Mouse (Mus musculus): ENCODE measurements around the gene Krt20.
A peak's percentile ranks its signal among the peaks of the same experiment; 100 is the strongest.

Gene Krt20

GRCm38 (mm10) chr11:99406186-99406585 is 31.8 kb downstream of the Krt20 start:
- DNase-seq, result no peak

GRCm38 (mm10) chr11:99399956-99400549 is 37.9 kb downstream of the Krt20 start:
- DNase-seq, result no peak

GRCm38 (mm10) chr11:99398832-99399231 is 39.1 kb downstream of the Krt20 start:
- DNase-seq, result no peak

GRCm38 (mm10) chr11:99398084-99398483 is 39.9 kb downstream of the Krt20 start:
- DNase-seq, result no peak

- DNase-seq, result no peak
These were observed 41.3 kb downstream of the Krt20 start for GRCm38 (mm10) chr11:99396661-99397060.

GRCm38 (mm10) chr11:99396034-99396433 is 41.9 kb downstream of the Krt20 start:
- DNase-seq, result no peak

- DNase-seq, result no peak
These were observed 45.5 kb downstream of the Krt20 start for GRCm38 (mm10) chr11:99392492-99392891.

- DNase-seq, result no peak
These were observed 46.6 kb downstream of the Krt20 start for GRCm38 (mm10) chr11:99391375-99391774.

GRCm38 (mm10) chr11:99390866-99391265 is 47.1 kb downstream of the Krt20 start:
- DNase-seq, result no peak

- no peak for DNase-seq
These were observed 48.7 kb downstream of the Krt20 start, which contains the start of gene Krt10 for GRCm38 (mm10) chr11:99389264-99389663. TSS of gene Krt10 (minus strand) at chr11:99389364.

- peak; percentile 16 for DNase-seq
These were observed 49.3 kb downstream of the Krt20 start for GRCm38 (mm10) chr11:99388661-99389060.

GRCm38 (mm10) chr11:99385813-99386721 is 51.9 kb downstream of the Krt20 start:
- DNase-seq, result peak; percentile 93

- peak; percentile 70 for DNase-seq
These were observed 58.4 kb downstream of the Krt20 start for GRCm38 (mm10) chr11:99379568-99379967.

Data from kidney, adult 18-20 months (tissue).